Mouse (Mus musculus) layer of hippocampus, adult 9-10 months (tissue): ENCODE results near the gene Dynlt1a.
"Not testable (repeated sequence)": the region's sequence is repeated elsewhere in the genome, so short reads cannot be mapped to it uniquely, and the experiment has no call there.

Experiments used
- DNase-seq: peaks from one replicate; pipeline ENCODE4 v3.0.0; 2022; ENCODE audit warnings: low spot score

Dynlt1a gene

GRCm38 (mm10) chr17:6317339-6317985 lies at the start of gene Dynlt1a:
Dynlt1a (minus strand) TSS chr17:6317500.
- DNase-seq, result peak; percentile 87

DNA sequence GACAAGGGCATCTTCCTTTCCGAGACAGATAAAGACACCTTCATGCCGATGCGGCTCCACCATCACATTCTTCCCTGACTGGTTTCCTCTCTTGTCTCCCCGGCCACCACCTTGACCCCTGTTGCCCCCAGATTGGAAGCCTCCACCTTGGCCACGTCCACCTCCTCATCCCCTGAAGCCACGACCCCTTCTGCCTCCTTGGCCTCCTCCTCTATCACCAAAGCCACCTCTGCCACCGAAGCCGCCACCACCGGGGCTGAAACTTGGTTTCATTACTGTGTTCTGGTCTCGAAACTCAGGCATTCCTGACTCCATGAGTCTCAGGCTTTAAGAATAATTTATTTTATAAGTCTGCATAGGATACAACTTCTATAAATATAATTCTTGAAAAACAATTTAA lies 38.0 kb upstream of the Dynlt1a start:
- DNase-seq, result not testable (repeated sequence)

DNA sequence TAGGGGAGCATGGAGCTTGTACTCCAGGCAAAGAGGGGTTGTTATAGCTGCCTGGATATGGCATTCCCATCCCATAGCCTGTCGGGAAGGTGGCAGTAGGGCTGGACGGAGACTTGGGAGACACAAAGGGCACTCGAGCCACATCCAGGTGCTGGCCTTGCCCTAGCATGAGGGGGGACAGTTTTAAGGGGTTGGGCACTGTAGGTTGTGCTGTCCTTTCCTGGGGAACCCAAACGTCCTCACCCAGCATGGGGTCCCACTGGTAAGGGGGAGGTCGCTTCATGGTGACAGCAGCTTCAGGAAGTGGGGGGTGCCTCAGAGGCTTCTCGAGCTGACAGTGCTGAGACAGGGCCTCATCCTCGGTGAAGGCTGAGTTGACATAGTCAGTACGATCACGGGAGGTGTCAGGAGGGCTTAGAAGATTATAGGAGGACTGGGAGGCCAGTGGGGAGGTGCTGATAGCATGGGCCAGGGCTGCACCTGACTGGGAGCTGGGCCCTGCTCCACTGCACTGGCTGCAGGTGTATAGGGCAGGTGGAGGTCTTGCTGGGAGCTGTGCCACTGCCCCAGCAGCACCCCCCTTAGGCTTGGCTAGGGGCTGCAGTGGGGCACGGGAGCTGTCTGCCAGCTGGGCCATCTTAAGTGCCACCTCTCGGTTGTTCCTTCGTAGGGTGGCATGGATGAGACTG lies 25.4 kb upstream of the Dynlt1a start:
- DNase-seq, result not testable (repeated sequence)

DNA sequence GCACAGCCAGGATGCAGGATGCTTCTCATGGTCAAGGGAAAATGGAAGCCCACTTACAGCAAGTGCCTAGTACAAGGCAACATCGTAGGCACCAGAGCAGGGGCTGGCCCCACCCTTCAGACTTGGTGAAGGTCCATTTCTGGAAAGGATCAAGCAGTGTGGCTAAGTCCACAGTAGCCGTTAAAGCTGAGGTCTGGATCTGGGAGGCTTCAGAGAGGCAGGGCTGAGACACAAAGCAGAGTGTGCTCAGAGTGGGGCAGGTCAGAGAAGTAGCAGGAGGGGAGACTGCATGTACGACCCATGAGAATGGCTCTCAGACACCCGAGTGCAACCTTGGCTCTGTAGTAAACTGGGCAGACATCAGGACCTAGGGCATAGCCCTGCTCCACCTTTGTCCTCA lies 11.7 kb upstream of the Dynlt1a start:
- DNase-seq, result not testable (repeated sequence)

DNA sequence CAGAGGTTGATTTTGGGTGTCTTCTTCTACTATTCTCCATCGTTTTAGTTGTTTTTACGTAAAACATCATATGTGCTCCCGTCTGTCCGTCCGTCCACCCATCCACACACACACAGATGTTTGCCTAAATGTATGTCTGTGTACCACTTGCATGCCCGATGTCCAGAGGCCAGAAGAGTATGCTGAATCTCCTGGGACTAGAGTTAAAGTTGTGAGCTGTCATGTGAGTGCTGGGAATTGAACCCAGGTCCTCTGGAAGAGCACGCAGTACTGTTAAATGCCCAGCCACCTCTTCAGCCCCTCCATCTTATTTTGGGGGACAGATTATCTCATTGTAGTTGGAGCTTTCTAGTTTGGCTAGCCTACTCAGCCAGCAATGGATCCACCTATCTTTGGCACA lies 10.3 kb upstream of the Dynlt1a start:
- DNase-seq, result not testable (repeated sequence)

DNA sequence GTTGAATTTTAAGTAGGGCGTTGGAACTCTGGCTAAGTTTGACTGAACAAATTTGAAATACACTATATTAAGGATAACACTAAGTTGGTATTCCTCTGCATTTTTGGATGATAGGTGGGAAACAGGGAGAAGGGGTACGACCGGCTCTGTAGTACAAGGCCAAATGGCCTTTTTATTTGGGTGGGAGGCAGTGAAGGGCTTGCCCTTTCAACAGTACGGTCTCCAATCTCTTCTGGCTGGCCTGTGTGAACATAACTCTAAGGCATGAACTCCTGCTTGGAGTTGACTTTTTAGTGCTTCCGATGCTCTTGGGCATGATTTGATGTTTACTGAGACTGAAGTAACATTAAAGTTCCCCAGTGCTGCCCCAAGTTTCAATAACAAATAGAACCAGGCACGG lies 8.2 kb upstream of the Dynlt1a start:
- DNase-seq, result not testable (repeated sequence)

DNA sequence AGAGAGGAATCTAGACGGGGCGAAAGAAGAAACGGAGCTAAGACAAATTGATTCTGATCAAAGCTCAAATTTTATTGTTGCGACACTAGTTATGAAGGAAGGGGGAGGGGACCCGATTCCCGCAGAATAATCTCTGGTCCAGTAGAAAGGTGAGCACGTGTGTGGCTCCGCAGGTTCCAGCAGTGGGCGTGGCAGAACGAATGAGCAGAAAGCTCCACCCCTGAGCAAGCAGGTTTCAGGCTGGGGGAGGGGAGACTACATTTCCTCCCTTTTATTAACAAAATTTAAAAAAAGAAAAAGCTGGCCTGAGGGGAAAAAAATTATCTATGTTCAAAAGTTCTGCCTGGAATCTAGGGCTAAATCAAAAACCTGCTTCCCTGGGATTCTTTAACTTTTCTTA lies 7.7 kb upstream of the Dynlt1a start:
- DNase-seq, result not testable (repeated sequence)

DNA sequence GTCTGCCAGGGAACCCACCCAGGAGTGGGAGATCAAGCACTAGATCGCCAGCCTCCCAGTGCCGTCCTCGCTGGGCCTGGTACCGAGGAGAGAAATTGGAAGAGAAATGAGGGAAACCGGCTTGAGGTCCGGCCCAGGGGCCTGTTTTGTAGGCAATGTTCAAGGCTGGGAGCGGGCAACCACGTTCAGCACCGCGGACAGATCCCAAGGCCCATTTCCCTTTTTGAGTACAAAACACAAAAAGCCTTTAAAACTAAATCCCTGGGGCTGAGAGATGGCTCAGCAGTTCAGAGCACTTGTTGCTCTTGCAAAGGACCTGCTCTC lies 4.4 kb upstream of the Dynlt1a start:
- DNase-seq, result not testable (repeated sequence)

- DNase-seq, result not testable (repeated sequence)
Observed at GRCm38 (mm10) chr17:6321081-6321777, 3.9 kb upstream of the Dynlt1a start.

GRCm38 (mm10) chr17:6316379-6317126 lies 747 bp downstream of the Dynlt1a start:
- not testable (repeated sequence) for DNase-seq

GRCm38 (mm10) chr17:6315706-6316105 lies 1.6 kb downstream of the Dynlt1a start:
- DNase-seq, result not testable (repeated sequence)

DNA sequence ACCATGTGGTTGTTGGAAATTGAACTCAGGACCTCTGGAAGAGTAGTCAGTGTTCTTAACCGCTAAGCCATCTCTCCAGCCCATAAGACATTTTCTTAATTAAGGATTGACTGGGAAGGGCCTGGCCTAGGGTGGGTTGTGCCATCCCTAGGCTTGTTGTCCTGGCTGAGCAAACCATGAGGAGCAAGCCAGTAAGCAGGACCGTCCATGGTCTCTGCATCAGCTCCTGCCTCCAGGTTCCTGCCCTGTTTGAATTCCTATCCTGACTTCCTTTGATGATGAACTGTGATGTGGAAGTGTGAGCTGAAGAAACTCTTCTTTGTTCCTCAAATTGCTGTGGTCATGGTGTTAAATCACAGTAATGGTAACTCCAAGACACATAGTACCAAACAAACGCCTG lies 2.8 kb downstream of the Dynlt1a start:
- DNase-seq, result not testable (repeated sequence)

DNA sequence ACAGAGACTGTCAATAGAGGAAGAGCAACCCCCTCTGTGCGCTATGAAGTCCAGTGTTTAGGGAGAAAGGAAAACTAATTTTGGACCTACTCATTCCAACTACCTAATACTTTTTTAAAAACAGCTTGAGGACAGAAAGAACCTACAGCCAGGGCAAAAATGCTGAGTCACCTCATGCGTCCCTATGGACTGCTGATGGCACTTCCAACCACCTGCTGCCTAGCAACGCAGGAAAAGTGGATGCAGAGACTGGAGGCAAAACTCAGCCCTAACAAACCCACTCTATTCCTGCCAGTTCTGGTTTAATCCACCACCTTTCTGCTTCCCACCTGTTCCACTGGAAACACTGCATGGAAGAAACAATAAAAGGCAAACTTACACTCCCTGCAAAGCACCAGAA lies 4.5 kb downstream of the Dynlt1a start:
- not testable (repeated sequence) for DNase-seq

GRCm38 (mm10) chr17:6311716-6312115 lies 5.6 kb downstream of the Dynlt1a start:
- DNase-seq, result not testable (repeated sequence)

DNA sequence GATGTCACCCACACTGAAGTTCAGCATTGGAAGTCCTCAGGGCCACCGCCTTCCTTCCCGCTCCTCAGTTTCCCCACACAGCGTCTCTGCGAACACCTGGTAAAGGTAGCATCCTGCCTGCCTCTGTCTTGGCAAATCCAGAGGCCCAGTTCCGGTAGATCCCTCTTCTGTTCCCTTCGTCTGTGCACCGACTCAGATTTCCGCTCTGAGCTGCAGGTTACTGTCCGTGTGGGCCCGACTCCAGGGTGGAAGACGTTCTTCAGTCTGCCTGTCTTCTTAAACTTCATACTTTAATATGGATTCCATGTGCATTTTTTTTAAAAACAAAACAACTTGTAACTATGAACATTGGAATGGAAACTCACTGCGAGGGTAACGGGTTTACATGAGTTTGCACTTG lies 10.8 kb downstream of the Dynlt1a start:
- DNase-seq, result not testable (repeated sequence)

- DNase-seq, result not testable (repeated sequence)
Observed at GRCm38 (mm10) chr17:6305656-6306270, 11.5 kb downstream of the Dynlt1a start.

DNA sequence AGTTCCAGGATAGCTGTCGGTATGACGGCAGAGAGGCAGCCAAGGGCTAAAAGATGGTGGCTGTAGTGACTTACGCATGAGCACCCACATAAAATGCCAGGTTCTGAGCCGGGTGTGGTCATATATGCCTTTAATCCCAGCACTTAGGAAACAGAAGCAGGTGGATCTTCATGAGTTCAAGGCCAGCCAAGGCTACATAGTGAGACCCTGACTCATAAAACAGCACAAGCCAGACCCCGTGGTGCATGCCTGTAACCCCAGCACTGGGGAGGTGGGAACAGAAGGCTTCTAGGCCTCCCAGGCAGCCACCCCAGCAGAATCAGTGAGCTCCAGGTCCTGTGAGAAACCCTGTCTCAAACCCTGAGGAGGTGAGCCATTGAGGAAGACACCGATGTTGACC lies 12.4 kb downstream of the Dynlt1a start:
- DNase-seq, result not testable (repeated sequence)

DNA sequence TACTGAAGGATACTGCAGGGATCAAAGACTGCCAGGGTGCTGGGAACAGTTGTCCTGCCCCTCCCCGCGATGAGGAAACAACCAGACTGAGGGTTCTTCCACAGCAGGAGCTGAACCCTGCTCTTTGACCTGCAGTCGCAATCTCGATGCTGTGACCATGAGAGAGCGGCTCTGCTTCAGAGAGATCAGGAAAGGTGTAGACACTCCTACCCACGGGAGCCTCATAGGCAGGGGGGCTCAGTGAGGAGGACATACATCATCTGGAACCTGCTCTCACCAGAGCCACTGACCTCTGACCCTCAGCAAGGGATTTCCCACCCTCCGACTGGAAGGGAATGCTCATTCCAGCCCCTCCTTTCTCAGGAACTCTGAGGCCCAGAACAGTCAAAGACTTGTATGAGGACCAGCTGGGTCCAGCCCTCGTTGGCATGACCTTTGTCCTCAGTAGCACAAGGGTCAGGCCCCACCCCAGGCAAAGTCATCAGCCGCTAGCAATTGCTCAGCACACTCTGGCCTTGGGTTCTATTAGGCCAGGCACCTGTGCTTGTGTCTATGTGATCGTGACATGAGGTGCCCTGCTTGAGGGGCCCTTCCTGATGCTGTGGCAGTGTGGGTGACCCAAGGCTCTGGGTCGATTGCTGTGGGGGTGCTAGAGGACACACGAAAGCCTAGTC lies 17.0 kb downstream of the Dynlt1a start:
- DNase-seq, result not testable (repeated sequence)

DNA sequence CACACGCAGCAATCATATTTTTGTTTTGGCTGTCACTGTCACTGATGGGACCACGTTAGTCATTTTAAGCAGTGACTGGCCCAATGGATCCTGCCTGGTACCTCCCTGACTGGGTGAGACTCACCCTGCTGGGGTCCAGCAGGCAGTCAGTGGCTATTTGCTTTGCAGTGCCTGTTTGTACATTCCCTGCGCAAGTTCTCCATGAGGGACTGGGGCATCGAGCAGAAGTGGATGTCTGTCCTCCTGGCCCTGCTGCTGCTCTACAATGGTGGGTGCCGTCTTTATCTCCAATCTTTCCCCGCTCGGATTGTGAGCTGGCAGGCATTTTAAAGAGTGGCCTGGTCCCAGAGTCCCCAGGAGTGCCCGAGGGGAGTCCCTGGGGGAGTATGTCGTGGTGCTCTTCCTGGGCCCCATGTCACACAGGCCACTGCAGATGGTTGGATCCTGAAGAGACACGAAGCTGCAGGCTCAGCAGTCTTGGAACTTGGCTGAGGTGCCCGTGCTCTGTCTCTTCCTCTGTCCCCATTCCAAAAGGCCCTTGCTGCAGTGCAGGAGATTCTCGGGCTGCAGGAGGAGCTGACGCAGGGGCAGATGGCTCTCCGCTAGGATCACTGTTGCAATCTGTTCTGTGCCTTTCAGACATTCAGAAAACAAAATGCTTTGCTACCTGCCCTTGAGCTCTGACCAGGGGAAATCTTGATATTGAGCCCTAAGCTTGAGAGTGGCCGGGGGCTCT lies 20.1 kb downstream of the Dynlt1a start:
- not testable (repeated sequence) for DNase-seq

GRCm38 (mm10) chr17:6293882-6294281 lies 23.4 kb downstream of the Dynlt1a start:
- DNase-seq, result not testable (repeated sequence)

DNA sequence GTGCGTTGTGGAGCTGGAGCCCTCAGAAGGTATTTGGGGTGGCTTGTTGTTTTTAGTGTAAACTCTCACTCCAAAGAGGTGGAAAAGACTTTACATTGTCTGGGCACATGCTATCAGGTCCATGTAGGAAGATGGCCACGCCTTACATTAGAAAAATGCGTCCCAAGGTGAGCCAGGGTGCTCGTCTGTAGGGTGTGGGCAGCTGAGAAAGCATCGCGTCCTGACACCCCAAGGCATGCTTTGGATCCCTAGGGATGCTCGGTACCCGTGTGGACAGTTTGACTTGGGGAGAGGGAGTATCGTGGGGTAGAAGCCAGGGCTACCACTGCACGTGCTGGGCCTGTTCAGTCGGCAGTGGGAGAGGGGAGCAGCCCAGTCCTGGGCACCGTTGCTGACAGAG lies 28.3 kb downstream of the Dynlt1a start:
- DNase-seq, result not testable (repeated sequence)
